Mouse (Mus musculus): Measurements from ENCODE around the gene Aass.

- TF ChIP-seq CTCF (IDR thresholded peaks at IDR 0.05; ENCODE audit: borderline replicate concordance, insufficient read depth, low read length) (no peak), POLR2A (IDR thresholded peaks at IDR 0.05; ENCODE audit: low read depth, low read length) (no peak)
These were observed 3.6 kb downstream of the Aass start for GRCm38 (mm10) chr6:23129201-23129600.

All from embryonic fibroblast, embryonic 13.5 days (primary cell).